Mouse (Mus musculus) spleen, adult 2 months (tissue): ENCODE measurements around the gene Bap1. TPM values are rescaled to one million over a fixed set of nuclear protein-coding genes. Genes with fewer than 3 reads are reported as not detected.
A peak's percentile ranks its signal among the peaks of the same experiment; 100 is the strongest.

Experiments
- DNase-seq, 2 experiments: peaks; one replicate each; pipeline versions ENCODE4 v3.0.0 to v3.0.0-alpha.2; 2012 to 2021; ENCODE audit warnings: low spot score in 2 of 2, low read depth in 1 of 2
- H3K27ac ChIP-seq: fragments of 200-500 bp; 2 replicates; pipeline ENCODE4 v1.5.1; 2012; ENCODE audit warnings: low read length, inconsistent platforms; ENCODE audit not compliant: insufficient read depth
- H3K27me3 ChIP-seq: fragments of 200-500 bp; 2 replicates; pipeline ENCODE4 v1.6.1; 2012; ENCODE audit warnings: mild to moderate bottlenecking, moderate library complexity, low read length, inconsistent platforms; ENCODE audit not compliant: control insufficient read depth, insufficient read depth
- H3K36me3 ChIP-seq: fragments of 200-500 bp; 2 replicates; pipeline ENCODE4 v1.6.1; 2012; ENCODE audit warnings: mild to moderate bottlenecking, low read length, inconsistent platforms; ENCODE audit not compliant: control insufficient read depth, insufficient read depth
- H3K4me1 ChIP-seq: fragments of 200-500 bp; 2 replicates; pipeline ENCODE4 v1.6.1; 2011; ENCODE audit warnings: inconsistent platforms; ENCODE audit not compliant: control insufficient read depth, insufficient read depth, insufficient read length
- H3K4me3 ChIP-seq: fragments of 200-500 bp; 2 replicates; pipeline ENCODE4 v1.5.1; 2011; ENCODE audit warnings: mild to moderate bottlenecking, inconsistent platforms; ENCODE audit not compliant: insufficient read depth, insufficient read length; ENCODE audit errors: extremely low read depth
- CTCF ChIP-seq: fragments of 200-500 bp; IDR thresholded peaks from 2 replicates; pipeline ENCODE4 v1.5.1; 2011; ENCODE audit warnings: mild to moderate bottlenecking, inconsistent platforms; ENCODE audit not compliant: insufficient read depth, insufficient read length, insufficient replicate concordance; ENCODE audit errors: extremely low read depth
- POLR2A ChIP-seq: fragments of 200-500 bp; IDR thresholded peaks from 2 replicates; pipeline ENCODE4 v1.6.1; 2011; ENCODE audit warnings: low read depth, low read length, inconsistent platforms
- WGBS: fragments of 180-500 bp; shearing (Covaris S2); methylation state at CpG from one replicate; pipeline ENCODE4 v1.1.7; 2018; 5-methylcytosine and 5-hydroxymethylcytosine counted together
- polyA plus RNA-seq: library from polyadenylated mRNA; depleted of rRNA; stranded (reverse); fragments of >200 nt; gene quantifications from 2 replicates; pipeline ENCODE4 v1.2.3, GENCODE M21; 2012

Gene Bap1
- polyA plus RNA-seq, 1 experiment: 31.8 TPM

GRCm38 (mm10) chr14:31216846-31217245, 34.4 kb upstream of the Bap1 start, which contains the start of gene Nisch:
Gene Nisch, minus strand, starts transcription at chr14:31216946.
- no peak for DNase-seq
- TF ChIP-seq CTCF (no peak), POLR2A (no peak)
- no peaks in the 10 kb centered on the region for H3K27me3 ChIP-seq
- H3K27ac ChIP-seq: no peak within 1 kb of the TSS; the same call in 1 of the 2 replicates
- no peak within 1 kb of the TSS for H3K4me3 ChIP-seq
- WGBS: 85% methylated on average over 2 of the region's 2 CpGs
- H3K4me1 ChIP-seq: no peaks in the 10 kb centered on the region; the same call in 1 of the 2 replicates
- no peaks in the 10 kb centered on the region for H3K36me3 ChIP-seq

GRCm38 (mm10) chr14:31217666-31218065, 33.6 kb upstream of the Bap1 start, which contains the start of gene Sema3g:
Gene Sema3g, plus strand, starts transcription at chr14:31217860.
- Histone ChIP-seq H3K27ac (no peak within 1 kb of the TSS), H3K27me3 (no peaks in the 10 kb centered on the region), H3K4me3 (no peak within 1 kb of the TSS), H3K4me1 (no peaks in the 10 kb centered on the region; the same call in 1 of the 2 replicates), H3K36me3 (no peaks in the 10 kb centered on the region)
- 15% methylated on average over 11 of the region's 11 CpGs for WGBS
- TF ChIP-seq CTCF (peak; percentile 47; the same call in 1 of the 2 replicates), POLR2A (no peak)
- DNase-seq: peak in 1 of 2 experiments; percentile 51

- no peaks in the 10 kb centered on the region for H3K27me3 ChIP-seq
Observed at GRCm38 (mm10) chr14:31226978-31227377, 24.3 kb upstream of the Bap1 start.

DNA sequence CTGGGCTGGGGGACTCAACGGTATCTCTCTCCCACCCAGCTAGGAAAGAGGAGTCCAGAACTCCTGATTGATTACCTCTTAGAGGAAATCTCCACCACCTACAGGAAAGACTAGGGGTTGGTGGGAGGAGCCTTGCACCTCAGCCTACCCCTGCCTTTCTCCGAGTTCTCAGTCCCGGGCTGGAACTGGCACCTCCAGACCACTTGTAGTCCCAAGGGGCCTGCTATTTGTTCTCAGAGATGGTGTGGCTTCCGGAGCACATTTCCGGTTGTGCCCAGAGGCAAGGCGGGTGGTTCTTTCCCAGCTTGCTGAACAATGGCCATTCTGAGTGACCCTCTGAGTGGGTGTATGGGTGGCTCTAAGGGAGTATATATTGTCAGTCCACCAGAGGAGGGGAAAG, 23.0 kb upstream of the Bap1 start:
- H3K4me3 ChIP-seq: no peak overlapping the region

More at GRCm38 (mm10) chr14:31226978-31227377, 24.3 kb upstream of the Bap1 start:
- H3K36me3 ChIP-seq: no peaks in the 10 kb centered on the region
- H3K4me3 ChIP-seq: no peak overlapping the region
- TF ChIP-seq POLR2A: no peak
- TF ChIP-seq CTCF: no peak
- DNase-seq: no peak
- H3K4me1 ChIP-seq: peaks cover 43% of the 10 kb centered on the region
- WGBS: 55% methylated on average over 4 of the region's 4 CpGs
- H3K27ac ChIP-seq: peak overlapping the region; percentile 28; the same call in 1 of the 2 replicates

GRCm38 (mm10) chr14:31230442-31230841, 20.8 kb upstream of the Bap1 start:
- no peak for DNase-seq
- no peak overlapping the region for H3K4me3 ChIP-seq
- TF ChIP-seq CTCF: no peak
- TF ChIP-seq POLR2A: no peak
- H3K36me3 ChIP-seq: no peaks in the 10 kb centered on the region
- H3K4me1 ChIP-seq: peaks cover 42% of the 10 kb centered on the region
- no peak overlapping the region for H3K27ac ChIP-seq
- no peaks in the 10 kb centered on the region for H3K27me3 ChIP-seq
- WGBS: 81% methylated on average over 8 of the region's 8 CpGs

More for the DNA sequence above, 23.0 kb upstream of the Bap1 start:
- peak in 1 of 2 experiments; percentile 47 for DNase-seq
- 14% methylated on average over 6 of the region's 6 CpGs for WGBS
- Histone ChIP-seq H3K27ac (0 out of 2 replicates have a peak overlapping the region, but pooled peaks have one; percentile 43), H3K4me1 (peaks cover 49% of the 10 kb centered on the region), H3K36me3 (no peaks in the 10 kb centered on the region), H3K27me3 (no peaks in the 10 kb centered on the region)
- TF ChIP-seq POLR2A (no peak), CTCF (no peak)

- H3K27ac ChIP-seq: 0 out of 2 replicates have a peak overlapping the region, but pooled peaks have one; percentile 12
- TF ChIP-seq POLR2A: no peak
- TF ChIP-seq CTCF: no peak
- H3K4me3 ChIP-seq: no peak overlapping the region
- WGBS: 58% methylated on average over 13 of the region's 13 CpGs
- H3K27me3 ChIP-seq: no peaks in the 10 kb centered on the region
- H3K36me3 ChIP-seq: 0 out of 2 replicates have a peak, but pooled peaks cover under 1% of the 10 kb centered on the region
- peaks cover 26% of the 10 kb centered on the region; the same call in 1 of the 2 replicates for H3K4me1 ChIP-seq
- DNase-seq: no peak
Observed at GRCm38 (mm10) chr14:31232404-31233069, 18.7 kb upstream of the Bap1 start.
